Mouse (Mus musculus) ovary, postnatal 14 days (tissue): ENCODE results near the gene Cks1brt.
"Not testable (repeated sequence)": the region's sequence is repeated elsewhere in the genome, so short reads cannot be mapped to it uniquely, and the experiment has no call there.

Experiments used
- DNase-seq: peaks from one replicate; pipeline ENCODE4 v3.0.0; 2022; ENCODE audit warnings: low spot score

Gene Cks1brt

DNA sequence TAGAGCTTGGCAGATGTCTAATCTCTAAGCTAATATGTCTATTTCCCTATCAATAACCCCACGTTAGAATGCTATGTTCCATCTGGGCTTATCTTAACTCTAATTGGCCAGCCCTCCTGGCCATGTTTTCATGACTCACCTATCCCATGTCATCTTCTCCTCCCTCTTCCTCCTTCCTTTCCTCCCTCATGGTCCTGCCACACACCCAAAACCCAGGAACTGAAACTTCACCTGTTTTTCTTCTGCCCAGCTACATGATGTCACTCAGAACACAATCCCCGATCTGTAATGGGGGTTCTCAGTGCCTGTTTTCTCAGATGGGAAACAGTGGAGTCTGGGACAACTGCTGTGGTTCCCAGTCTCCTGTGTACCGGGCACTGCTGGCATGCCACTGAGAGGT, at the start of gene Cks1brt:
Cks1brt (plus strand) TSS at position 301 of the 400 bp plus-strand sequence.
- no peak for DNase-seq

DNA sequence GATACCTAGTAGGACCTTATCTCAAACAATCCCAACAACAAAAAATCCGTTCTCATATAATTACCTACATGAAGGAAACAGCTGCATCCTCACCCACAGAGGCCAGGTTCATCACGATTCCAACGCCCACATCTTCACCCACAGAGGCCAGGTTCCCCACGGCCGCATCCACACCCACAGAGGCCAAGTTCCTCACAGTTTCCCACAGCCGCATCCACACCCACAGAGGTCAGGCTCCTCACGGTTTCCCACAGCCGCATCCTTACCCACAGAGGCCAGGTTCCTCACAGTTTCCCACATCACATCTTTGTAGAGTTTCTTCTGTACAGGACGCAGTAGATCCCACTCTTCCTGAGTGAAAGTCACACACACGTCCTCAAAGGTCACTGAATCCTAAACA, 38.5 kb upstream of the Cks1brt start:
- no peak for DNase-seq

DNA sequence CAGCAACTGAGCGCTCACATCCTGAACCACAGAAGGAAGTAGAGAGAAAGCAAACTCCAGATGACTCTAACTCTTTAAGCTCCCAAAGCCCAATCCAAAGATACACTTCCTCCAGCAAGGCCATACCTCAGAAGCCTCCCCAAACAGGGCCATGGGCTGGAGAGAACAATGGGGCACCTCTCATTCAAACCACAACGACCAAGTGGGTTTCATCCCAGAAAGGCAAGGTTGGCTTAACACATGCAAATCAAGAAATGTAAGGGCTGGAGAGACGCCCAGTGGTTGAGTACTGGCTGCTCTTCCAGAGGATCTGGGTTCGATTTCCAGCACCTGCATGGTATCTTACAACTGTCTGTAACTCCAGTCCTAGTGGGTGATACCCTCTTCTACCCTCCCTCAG, 36.2 kb upstream of the Cks1brt start:
- DNase-seq: no peak

GRCm38 (mm10) chr8:85116984-85117383, 34.7 kb upstream of the Cks1brt start:
- no peak for DNase-seq

- peak; percentile 67 for DNase-seq
Observed at GRCm38 (mm10) chr8:85119052-85119981, 32.4 kb upstream of the Cks1brt start.

GRCm38 (mm10) chr8:85120251-85120650, 31.5 kb upstream of the Cks1brt start:
- not testable (repeated sequence) for DNase-seq

- no peak for DNase-seq
Observed at GRCm38 (mm10) chr8:85122995-85123394, 28.7 kb upstream of the Cks1brt start, which contains the start of gene Zfp791. Gene Zfp791 (minus strand): TSS chr8:85123095.

DNA sequence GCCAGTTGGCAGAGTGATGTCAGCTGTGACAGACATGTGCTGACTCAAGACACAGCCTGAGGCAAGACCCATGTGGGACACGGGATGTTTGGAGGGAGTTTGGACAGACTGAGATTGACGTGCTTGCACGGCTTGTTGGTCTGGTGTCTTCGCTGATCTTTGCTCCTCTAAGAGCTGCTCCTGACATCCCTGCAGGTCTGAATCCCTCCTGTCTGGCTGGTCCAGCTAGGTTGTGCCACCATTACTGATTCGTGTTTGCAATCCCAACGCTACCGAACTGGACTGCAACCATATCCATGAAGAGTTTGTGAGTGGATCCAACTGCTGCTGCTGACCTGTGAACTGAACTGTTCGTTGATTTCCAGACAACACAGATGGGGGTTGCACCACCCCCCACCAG, 28.0 kb upstream of the Cks1brt start:
- DNase-seq: no peak

- no peak for DNase-seq
Observed at GRCm38 (mm10) chr8:85132335-85132734, 19.4 kb upstream of the Cks1brt start.

DNA sequence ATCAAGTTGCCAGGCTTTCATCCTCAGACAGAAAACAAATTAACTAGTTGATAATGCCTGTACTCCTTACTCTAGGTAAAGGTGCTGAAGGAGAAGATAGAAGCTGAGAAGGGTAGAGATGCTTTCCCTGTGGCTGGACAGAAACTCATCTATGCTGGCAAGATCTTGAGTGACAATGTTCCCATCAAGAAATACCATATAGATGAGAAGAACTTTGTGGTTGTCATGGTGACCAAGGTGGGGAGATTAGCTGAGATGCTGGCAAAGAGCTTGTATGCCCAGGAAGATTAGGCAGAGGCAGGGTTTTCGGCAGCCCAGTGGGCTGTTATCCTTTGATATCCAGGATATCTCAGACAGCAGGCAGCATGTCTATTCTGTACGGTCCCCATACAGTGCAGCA, 16.0 kb upstream of the Cks1brt start:
- not testable (repeated sequence) for DNase-seq

GRCm38 (mm10) chr8:85142516-85142915, 9.2 kb upstream of the Cks1brt start:
- DNase-seq: no peak

- DNase-seq: peak; percentile 42
Observed at GRCm38 (mm10) chr8:85171291-85171690, 19.6 kb downstream of the Cks1brt start.

DNA sequence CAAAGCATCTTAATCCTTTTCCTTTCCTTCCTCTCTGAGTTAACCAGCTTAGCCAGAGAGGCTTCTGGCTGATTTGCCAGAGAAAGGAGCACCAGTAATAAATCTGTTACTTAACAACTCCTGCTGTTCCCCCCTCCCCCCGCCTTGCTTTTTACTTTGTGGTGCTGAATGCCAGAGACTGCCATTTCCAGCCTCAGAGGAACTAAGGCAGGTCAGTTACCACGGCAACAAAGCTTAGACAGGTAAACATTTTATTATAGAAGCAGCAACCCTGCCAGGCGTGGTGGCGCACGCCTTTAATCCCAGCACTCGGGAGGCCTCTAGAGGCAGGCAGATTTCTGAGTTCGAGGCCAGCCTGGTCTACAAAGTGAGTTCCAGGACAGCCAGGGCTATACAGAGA, 24.2 kb downstream of the Cks1brt start:
- no peak for DNase-seq

GRCm38 (mm10) chr8:85192346-85192745, 40.6 kb downstream of the Cks1brt start:
- no peak for DNase-seq

GRCm38 (mm10) chr8:85220220-85220619, 68.5 kb downstream of the Cks1brt start:
- DNase-seq: no peak

- no peak for DNase-seq
Observed at GRCm38 (mm10) chr8:85220992-85221391, 69.3 kb downstream of the Cks1brt start.
